Comparison of ENCODE assay signal across 30 mouse cellular contexts in the genomic region with DNA sequence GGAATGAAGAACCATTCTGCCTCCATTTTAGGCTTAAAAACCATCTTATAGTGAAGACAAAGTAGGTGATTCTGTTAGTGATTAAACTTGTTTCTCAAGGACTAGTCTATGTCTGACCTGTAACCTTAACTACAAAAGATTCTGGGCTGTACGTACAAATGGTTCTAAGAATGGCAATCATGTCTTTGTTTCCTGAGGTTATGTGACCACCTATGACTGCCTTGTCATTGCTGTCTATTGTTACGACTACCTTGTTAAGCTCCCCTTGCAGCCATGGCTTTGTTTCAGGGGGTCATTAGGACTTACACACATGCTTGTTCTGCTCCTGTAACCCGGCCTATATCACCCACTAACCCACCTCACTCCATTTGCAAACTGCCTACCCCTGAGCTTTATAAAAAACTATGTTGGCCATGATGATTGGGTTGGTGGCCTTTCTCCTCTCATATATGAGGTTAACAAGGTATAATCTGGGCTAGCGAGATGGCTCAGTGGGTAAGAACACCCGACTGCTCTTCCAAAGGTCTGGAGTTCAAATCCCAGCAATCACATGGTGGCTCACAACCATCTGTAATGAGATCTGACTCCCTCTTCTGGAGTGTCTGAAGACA. TPM values are rescaled to one million over a fixed set of nuclear protein-coding genes. Genes with fewer than 3 reads are reported as not detected.
A peak's percentile ranks its signal among the peaks of the same experiment; 100 is the strongest.
DNase-seq lines count a peak whose midpoint lies in the region; ATAC-seq and TF ChIP-seq lines count a peak whose summit lies in the region.
"Had no signal": no experiment of that assay in that cellular context is flagged by ENCODE, and none has a peak within 500 bp of the region (broad histone marks: within the 10 kb centered on the region; RNA-seq: fewer than 3 reads in every experiment).

No protein-coding gene starts in this region.

- no peaks in the 10 kb centered on the region for H3K27me3 ChIP-seq in forebrain, embryonic 11.5 days (ENCODE audit: control insufficient read depth, insufficient read depth, low read length)
- H3K27me3 ChIP-seq in forebrain, embryonic 15.5 days, result no peaks in the 10 kb centered on the region
- H3K27me3 ChIP-seq in testis, adult 2 months (ENCODE audit: control insufficient read depth, insufficient read depth, low read length), result no peaks in the 10 kb centered on the region
- H3K27me3 ChIP-seq: embryonic facial prominence, embryonic 13.5 days; forebrain, embryonic 13.5 days; heart, embryonic 13.5 days; Patski had no signal

- peaks cover 9% of the 10 kb centered on the region; the same call in 1 of the 2 replicates for H3K4me1 ChIP-seq in forebrain, embryonic 11.5 days (replicated peaks; ENCODE audit: control insufficient read depth, insufficient read depth, low read length)
- peaks cover 31% of the 10 kb centered on the region for H3K4me1 ChIP-seq in forebrain, embryonic 15.5 days
- H3K4me1 ChIP-seq in testis, adult 2 months (ENCODE audit: control insufficient read depth, insufficient read depth, low read length), result peaks cover 10% of the 10 kb centered on the region

- H3K9ac ChIP-seq in forebrain, embryonic 11.5 days (ENCODE audit: low read length), result no peak overlapping the region
- no peak overlapping the region for H3K9ac ChIP-seq in forebrain, embryonic 15.5 days (replicated peaks)

- H3K4me3 ChIP-seq in forebrain, embryonic 11.5 days (ENCODE audit: low read depth, low read length), result no peak overlapping the region
- H3K4me3 ChIP-seq in forebrain, embryonic 15.5 days, result no peak overlapping the region
- H3K4me3 ChIP-seq in testis, adult 2 months (ENCODE audit: control insufficient read depth, low read depth, low read length), result peak overlapping the region; percentile 54; the same call in 1 of the 2 replicates

- no peak overlapping the region for H3K27ac ChIP-seq in forebrain, embryonic 11.5 days (ENCODE audit: low read depth, low read length)
- no peak overlapping the region for H3K27ac ChIP-seq in forebrain, embryonic 15.5 days (replicated peaks)
- no peak overlapping the region for H3K27ac ChIP-seq in testis, adult 2 months (ENCODE audit: control insufficient read depth, insufficient read depth, low read depth, low read length)
- H3K27ac ChIP-seq: forebrain, embryonic 13.5 days had no signal

- H3K36me3 ChIP-seq in forebrain, embryonic 11.5 days (ENCODE audit: control insufficient read depth, insufficient read depth, low read length), result no peaks in the 10 kb centered on the region
- H3K36me3 ChIP-seq in forebrain, embryonic 15.5 days, result no peaks in the 10 kb centered on the region
- peaks cover 2% of the 10 kb centered on the region for H3K36me3 ChIP-seq in testis, adult 2 months (ENCODE audit: control insufficient read depth, insufficient read depth, low read length)

- no peak for ATAC-seq in forebrain, embryonic 11.5 days (replicated peaks; ENCODE audit: low FRiP score)
- no peak for ATAC-seq in forebrain, embryonic 15.5 days (replicated peaks)
- ATAC-seq: activated CD4-positive, CD25-positive, alpha-beta regulatory T cell, adult 4 months; CD4-positive, CD25-positive, alpha-beta regulatory T cell, adult 4 months; forebrain, postnatal 0 days; hindbrain, postnatal 0 days; intestine, postnatal 0 days; Patski had no signal

- no peak for TF ChIP-seq CTCF in testis, adult 2 months (IDR thresholded peaks at IDR 0.05; ENCODE audit: control insufficient read depth, insufficient read depth, insufficient replicate concordance, low read depth, low read length)

- DNase-seq in forebrain, embryonic 11.5 days (ENCODE audit: low spot score), result peak; percentile 41
- no peak for DNase-seq in testis, postnatal 10 days (ENCODE audit: low spot score)
- DNase-seq in R1 (ENCODE audit: low read depth, low spot score), result peak; percentile 62
- no peak for DNase-seq in embryo, embryonic 10.5 days (ENCODE audit: low spot score)
- no peak for DNase-seq in frontal cortex, postnatal 25 days (ENCODE audit: low spot score in 2 of 2)
- DNase-seq: adrenal gland, adult 8-10 months; adrenal gland, postnatal 25 days; B cell, adult 2 months; cerebellum, adult 11-12 months; cerebellum, adult 9-11 months; cerebellum, postnatal 25 days; embryo, embryonic 11 days; forebrain, postnatal 0 days; gastrocnemius, postnatal 25 days; heart, adult 11 months; heart, postnatal 14 days; heart, postnatal 4 days; kidney, adult 2 months had no signal

- H3K4me2 ChIP-seq in forebrain, embryonic 11.5 days (ENCODE audit: low read depth, low read length, severe bottlenecking), result no peak overlapping the region
- H3K4me2 ChIP-seq in forebrain, embryonic 15.5 days (replicated peaks), result no peak overlapping the region

- no peak for TF ChIP-seq POLR2A in testis, adult 2 months (IDR thresholded peaks at IDR 0.05; ENCODE audit: control insufficient read depth, low read depth, low read length)

- H3K9me3 ChIP-seq in forebrain, embryonic 11.5 days (ENCODE audit: control insufficient read depth, low read length), result no peaks in the 10 kb centered on the region
- no peaks in the 10 kb centered on the region for H3K9me3 ChIP-seq in forebrain, embryonic 15.5 days
- H3K9me3 ChIP-seq: embryonic facial prominence, embryonic 10.5 days; embryonic facial prominence, embryonic 13.5 days; forebrain, embryonic 13.5 days; heart, embryonic 13.5 days had no signal

- 88% methylated on average over 5 of the region's 5 CpGs for WGBS in forebrain, embryonic 11.5 days
- WGBS in forebrain, embryonic 15.5 days, result 87% methylated on average over 5 of the region's 5 CpGs

RNA-seq across cellular contexts. Expression of a gene that starts 1.4 kb away (rescaled TPM):
- polyA plus RNA-seq in forebrain, embryonic 11.5 days (2014; fragmentation: Nextera tagmentation; extraction: Ambion mirVana), result 28.8 and 31.4 TPM in 2 replicates
- polyA plus RNA-seq in forebrain, embryonic 15.5 days (2015; fragmentation: Nextera tagmentation; extraction: Ambion mirVana), result 44.0 and 44.9 TPM in 2 replicates
- polyA plus RNA-seq in testis, adult 2 months (2012; rRNA removed), result 61.5 and 69.3 TPM in 2 replicates

RNA-seq across cellular contexts. Expression of a gene that starts 1.5 kb away (rescaled TPM):
- 72.1 and 73.4 TPM in 2 replicates for polyA plus RNA-seq in forebrain, embryonic 11.5 days (2014; fragmentation: Nextera tagmentation; extraction: Ambion mirVana)
- 51.0 and 54.0 TPM in 2 replicates for polyA plus RNA-seq in forebrain, embryonic 15.5 days (2015; fragmentation: Nextera tagmentation; extraction: Ambion mirVana)
- 597 and 738 TPM in 2 replicates for polyA plus RNA-seq in testis, adult 2 months (2012; rRNA removed)

RNA-seq across cellular contexts. Expression of a gene that starts 4.9 kb away (rescaled TPM):
- 0.41 and 0.44 TPM in 2 replicates for polyA plus RNA-seq in forebrain, embryonic 11.5 days (2014; fragmentation: Nextera tagmentation; extraction: Ambion mirVana)
- polyA plus RNA-seq in forebrain, embryonic 15.5 days (2015; fragmentation: Nextera tagmentation; extraction: Ambion mirVana), result 0.40 TPM in 1 of 2 replicates, not detected in the other
- polyA plus RNA-seq in testis, adult 2 months (2012; rRNA removed), result 7.5 and 7.9 TPM in 2 replicates
- polyA plus RNA-seq: activated CD4-positive, CD25-positive, alpha-beta regulatory T cell, adult 4 months; CD4-positive, CD25-positive, alpha-beta regulatory T cell, adult 4 months; embryonic facial prominence, embryonic 13.5 days; erythroblast, embryonic 14.5 days; intestine, postnatal 0 days had no signal

RNA-seq across cellular contexts. Expression of a gene that starts 10.1 kb away (rescaled TPM):
- polyA plus RNA-seq in forebrain, embryonic 11.5 days (2014; fragmentation: Nextera tagmentation; extraction: Ambion mirVana), result 33.8 and 34.0 TPM in 2 replicates
- polyA plus RNA-seq in forebrain, embryonic 15.5 days (2015; fragmentation: Nextera tagmentation; extraction: Ambion mirVana), result 35.2 and 36.4 TPM in 2 replicates
- polyA plus RNA-seq in testis, adult 2 months (2012; rRNA removed), result 13.9 and 16.5 TPM in 2 replicates

RNA-seq across cellular contexts. Expression of a gene that starts 19.7 kb away (rescaled TPM):
- 8.0 and 9.3 TPM in 2 replicates for polyA plus RNA-seq in forebrain, embryonic 11.5 days (2014; fragmentation: Nextera tagmentation; extraction: Ambion mirVana)
- polyA plus RNA-seq in forebrain, embryonic 15.5 days (2015; fragmentation: Nextera tagmentation; extraction: Ambion mirVana), result 25.6 and 26.4 TPM in 2 replicates
- 20.6 and 23.9 TPM in 2 replicates for polyA plus RNA-seq in testis, adult 2 months (2012; rRNA removed)
- polyA plus RNA-seq: erythroblast, embryonic 14.5 days had no signal

Comparison
In these comparisons a context has a peak if more than half of its experiments do, and no peak if none do; other contexts are left out.
1. DNase-seq: peak in forebrain, embryonic 11.5 days (single experiment) and R1 (single experiment); none in testis, postnatal 10 days (single experiment), embryo, embryonic 10.5 days (single experiment) and frontal cortex, postnatal 25 days (0 of 2).